ENCODE assay signal across 27 mouse cellular contexts in genomic region chr3:142442161-142442560, GRCm38 (mm10). TPM values are rescaled to one million over a fixed set of nuclear protein-coding genes. Genes with fewer than 3 reads are reported as not detected.
DNase-seq lines count a peak whose midpoint lies in the region; ATAC-seq lines count a peak whose summit lies in the region.
"Had no signal": no experiment of that assay in that cellular context is flagged by ENCODE, and none has a peak within 500 bp of the region (broad histone marks: within the 10 kb centered on the region; RNA-seq: fewer than 3 reads in every experiment).

No protein-coding gene starts in this region.

- no peaks in the 10 kb centered on the region for H3K36me3 ChIP-seq in heart, embryonic 12.5 days
- no peaks in the 10 kb centered on the region for H3K36me3 ChIP-seq in neural tube, embryonic 15.5 days
- H3K36me3 ChIP-seq: G1E; hindbrain, embryonic 13.5 days; kidney, embryonic 15.5 days; limb, embryonic 15.5 days; midbrain, embryonic 13.5 days; neural tube, embryonic 12.5 days had no signal

- H3K4me1 ChIP-seq in heart, embryonic 12.5 days (replicated peaks): peaks cover 34% of the 10 kb centered on the region
- 0 out of 2 replicates have a peak, but pooled peaks cover 2% of the 10 kb centered on the region for H3K4me1 ChIP-seq in neural tube, embryonic 15.5 days
- H3K4me1 ChIP-seq: midbrain, embryonic 13.5 days; neural tube, embryonic 12.5 days had no signal

- intact Hi-C loops in heart, postnatal 25 days (cut with DNase I): no loop called here
- intact Hi-C loops in heart, postnatal 10 days (cut with DNase I): no loop called here

- no peak overlapping the region for H3K4me3 ChIP-seq in heart, embryonic 12.5 days
- no peak overlapping the region for H3K4me3 ChIP-seq in neural tube, embryonic 15.5 days (replicated peaks)
- H3K4me3 ChIP-seq: forebrain, embryonic 13.5 days; hindbrain, embryonic 13.5 days; kidney, embryonic 15.5 days; left cerebral cortex, adult 2 months; limb, embryonic 15.5 days; midbrain, embryonic 13.5 days; neural tube, embryonic 12.5 days had no signal

- no peak overlapping the region for H3K4me2 ChIP-seq in heart, embryonic 12.5 days
- no peak overlapping the region for H3K4me2 ChIP-seq in neural tube, embryonic 15.5 days
- H3K4me2 ChIP-seq: forebrain, embryonic 13.5 days; hindbrain, embryonic 13.5 days; kidney, embryonic 15.5 days; limb, embryonic 15.5 days; lung, embryonic 14.5 days; midbrain, embryonic 13.5 days; neural tube, embryonic 12.5 days had no signal

- WGBS in heart, embryonic 12.5 days: 43% methylated on average over 7 of the region's 7 CpGs
- WGBS in neural tube, embryonic 15.5 days: 92% methylated on average over 7 of the region's 7 CpGs

- DNase-seq in heart, adult 18-20 months: peak; percentile 57 to 66
- DNase-seq in heart, postnatal 25 days (ENCODE audit: low spot score): no peak
- peak; percentile 50 to 57 for DNase-seq in heart, postnatal 10 days
- DNase-seq in adrenal gland, postnatal 36 days: no peak
- DNase-seq in lung, postnatal 4 days: no peak
- DNase-seq: adrenal gland, adult 8-10 months; cerebellum, adult 8-10 months; cerebellum, postnatal 36 days; kidney, adult 11 months; kidney, postnatal 4 days; layer of hippocampus, adult 9-11 months; left cerebral cortex, postnatal 4 days; lung, embryonic 14.5 days; retina, postnatal 1 day; right cerebral cortex, postnatal 25 days had no signal

- no peak for ATAC-seq in heart, embryonic 12.5 days (ENCODE audit: insufficient number of reproducible peaks, low FRiP score)
- no peak for ATAC-seq in neural tube, embryonic 15.5 days (ENCODE audit: low FRiP score)
- ATAC-seq: midbrain, embryonic 13.5 days had no signal

- H3K9me3 ChIP-seq in heart, embryonic 12.5 days (replicated peaks): no peaks in the 10 kb centered on the region
- H3K9me3 ChIP-seq in neural tube, embryonic 15.5 days (replicated peaks): no peaks in the 10 kb centered on the region
- H3K9me3 ChIP-seq: forebrain, embryonic 13.5 days; G1E; hindbrain, embryonic 13.5 days; kidney, embryonic 15.5 days; limb, embryonic 15.5 days; megakaryocyte, embryonic 14.5 days; midbrain, embryonic 13.5 days; neural tube, embryonic 12.5 days had no signal

- no peaks in the 10 kb centered on the region for H3K27me3 ChIP-seq in heart, embryonic 12.5 days (replicated peaks)
- H3K27me3 ChIP-seq in neural tube, embryonic 15.5 days (replicated peaks): no peaks in the 10 kb centered on the region
- H3K27me3 ChIP-seq: forebrain, embryonic 13.5 days; hindbrain, embryonic 13.5 days; kidney, embryonic 15.5 days; midbrain, embryonic 13.5 days; neural tube, embryonic 12.5 days had no signal

- H3K27ac ChIP-seq in heart, embryonic 12.5 days (ENCODE audit: poor library complexity, severe bottlenecking): peak overlapping the region; percentile 70
- H3K27ac ChIP-seq in neural tube, embryonic 15.5 days (replicated peaks): no peak overlapping the region
- H3K27ac ChIP-seq: forebrain, embryonic 13.5 days; hindbrain, embryonic 13.5 days; kidney, embryonic 15.5 days; left cerebral cortex, adult 2 months; limb, embryonic 15.5 days; liver, embryonic 14.5 days; midbrain, embryonic 13.5 days; neural tube, embryonic 12.5 days had no signal

- H3K9ac ChIP-seq in heart, embryonic 12.5 days: no peak overlapping the region
- H3K9ac ChIP-seq in neural tube, embryonic 15.5 days (replicated peaks): no peak overlapping the region
- H3K9ac ChIP-seq: forebrain, embryonic 13.5 days; hindbrain, embryonic 13.5 days; kidney, embryonic 15.5 days; limb, embryonic 15.5 days; liver, embryonic 14.5 days; lung, embryonic 14.5 days; midbrain, embryonic 13.5 days; neural tube, embryonic 12.5 days had no signal

RNA-seq across cellular contexts. Expression of gene Pdlim5, which starts 46.7 kb away (rescaled TPM):
- 100 to 1,000 TPM; 614 to 711 TPM for total RNA-seq in heart, adult 18-20 months (2021)
- 100 to 1,000 TPM; 808 to 915 TPM for total RNA-seq in heart, postnatal 25 days (2021)
- 218 and 224 TPM in 2 replicates for polyA plus RNA-seq in heart, embryonic 12.5 days (2016; fragmentation: Nextera tagmentation; extraction: Ambion mirVana)
- total RNA-seq in heart, postnatal 10 days (2021): 100 to 1,000 TPM; 523 to 617 TPM
- 10 to 100 TPM; 58.1 to 75.7 TPM for total RNA-seq in adrenal gland, postnatal 36 days (2021)
- polyA plus RNA-seq in neural tube, embryonic 15.5 days (2015; fragmentation: Nextera tagmentation; extraction: Ambion mirVana): 17.4 and 21.3 TPM in 2 replicates

RNA-seq across cellular contexts. Expression of gene Gbp5, which starts 51.6 kb away (rescaled TPM):
- 10 to 100 TPM in 1 of 2 experiments, 1 to 10 TPM in 1; 7.0 to 15.6 TPM for total RNA-seq in heart, adult 18-20 months (2021)
- 1 to 10 TPM; 7.3 to 8.7 TPM for total RNA-seq in heart, postnatal 25 days (2021)
- polyA plus RNA-seq in heart, embryonic 12.5 days (2016; fragmentation: Nextera tagmentation; extraction: Ambion mirVana): 0.06 and 0.09 TPM in 2 replicates
- total RNA-seq in heart, postnatal 10 days (2021): 1 to 10 TPM; 4.8 to 6.7 TPM
- 1 to 10 TPM; 3.8 to 4.3 TPM for total RNA-seq in adrenal gland, postnatal 36 days (2021)
- 0.35 and 0.37 TPM in 2 replicates for polyA plus RNA-seq in neural tube, embryonic 15.5 days (2015; fragmentation: Nextera tagmentation; extraction: Ambion mirVana)
- polyA plus RNA-seq: forebrain, embryonic 13.5 days; G1E; limb, embryonic 15.5 days; neural tube, embryonic 12.5 days had no signal

Comparison
In these comparisons a context has a peak if more than half of its experiments do, and no peak if none do; other contexts are left out.
1. DNase-seq: peak in heart, adult 18-20 months (2 of 2) and heart, postnatal 10 days (2 of 2); none in heart, postnatal 25 days (single experiment), adrenal gland, postnatal 36 days (0 of 2) and lung, postnatal 4 days (0 of 2).
2. RNA of gene Pdlim5, which starts 46.7 kb away (total RNA-seq): 808 to 915 TPM in heart, postnatal 25 days, 614 to 711 TPM in heart, adult 18-20 months and 523 to 617 TPM in heart, postnatal 10 days; 58.1 to 75.7 TPM in adrenal gland, postnatal 36 days; every median in the first group is over 4 times any median in the second.